Mouse (Mus musculus) hindbrain, embryonic 12.5 days (tissue): ENCODE measurements at regions not wholly inside any gene's neighbourhood (a gene's known extent, or its start where the extent isn't known, plus 50 kb on each side); places are given as distances from the start of the nearest gene placed in this dataset.

Experiments
- ATAC-seq: fragments of 200-750 bp; cut with Nextera tagmentation; 2 replicates; pipeline ENCODE4 v1.8.0; 2017; ENCODE audit warnings: moderate TSS enrichment; ENCODE audit not compliant: low FRiP score
- H3K27ac ChIP-seq: fragments of 300-500 bp; sonication (generic); 2 replicates; pipeline ENCODE4 v1.5.1; 2016; ENCODE audit warnings: mild to moderate bottlenecking
- H3K27me3 ChIP-seq: fragments of 300-500 bp; sonication (generic); 2 replicates; pipeline ENCODE4 v1.6.1; 2016; ENCODE audit warnings: mild to moderate bottlenecking
- H3K36me3 ChIP-seq: fragments of 300-500 bp; sonication (generic); 2 replicates; pipeline ENCODE4 v1.6.1; 2016; ENCODE audit warnings: mild to moderate bottlenecking
- H3K4me1 ChIP-seq: fragments of 300-500 bp; sonication (generic); 2 replicates; pipeline ENCODE4 v1.6.1; 2016
- H3K4me2 ChIP-seq: fragments of 300-500 bp; sonication (generic); replicated peaks from 2 replicates; pipeline ENCODE4 v1.6.1; 2016; ENCODE audit warnings: mild to moderate bottlenecking
- H3K4me3 ChIP-seq: fragments of 300-500 bp; sonication (generic); 2 replicates; pipeline ENCODE4 v1.5.1; 2016; ENCODE audit warnings: mild to moderate bottlenecking
- H3K9ac ChIP-seq: fragments of 300-500 bp; sonication (generic); 2 replicates; pipeline ENCODE4 v1.6.1; 2016; ENCODE audit warnings: mild to moderate bottlenecking, moderate library complexity
- H3K9me3 ChIP-seq: fragments of 300-500 bp; sonication (generic); replicated peaks from 2 replicates; pipeline ENCODE4 v1.6.1; 2016; ENCODE audit warnings: mild to moderate bottlenecking
- WGBS: fragments of 180-500 bp; shearing (Covaris S2); methylation state at CpG from one replicate; pipeline ENCODE4 v1.1.7; 2016; 5-methylcytosine and 5-hydroxymethylcytosine counted together

- Histone ChIP-seq H3K4me1 (no peaks in the 10 kb centered on the region), H3K4me3 (no peak overlapping the region), H3K9me3 (no peaks in the 10 kb centered on the region), H3K9ac (no peak overlapping the region), H3K36me3 (no peaks in the 10 kb centered on the region), H3K4me2 (no peak overlapping the region), H3K27ac (no peak overlapping the region), H3K27me3 (no peaks in the 10 kb centered on the region)
- 82% methylated on average over 15 of the region's 15 CpGs for WGBS
- no peak for ATAC-seq
Measured at GRCm38 (mm10) chr14:99641475-99642453, 343.3 kb downstream of the Klf5 start.

GRCm38 (mm10) chr14:99646323-99646722 is 347.8 kb downstream of the Klf5 start:
- 82% methylated on average over 3 of the region's 3 CpGs for WGBS
- no peak for ATAC-seq

GRCm38 (mm10) chr14:99674399-99674798 is 375.9 kb downstream of the Klf5 start:
- ATAC-seq: no peak
- no peak overlapping the region for H3K9ac ChIP-seq
- no peak overlapping the region for H3K27ac ChIP-seq
- no peaks in the 10 kb centered on the region for H3K9me3 ChIP-seq
- H3K27me3 ChIP-seq: no peaks in the 10 kb centered on the region
- H3K4me2 ChIP-seq: no peak overlapping the region
- H3K4me3 ChIP-seq: no peak overlapping the region
- H3K36me3 ChIP-seq: no peaks in the 10 kb centered on the region
- H3K4me1 ChIP-seq: no peaks in the 10 kb centered on the region
- 71% methylated on average over 3 of the region's 3 CpGs for WGBS

More at GRCm38 (mm10) chr14:99646323-99646722, 347.8 kb downstream of the Klf5 start:
- no peak overlapping the region for H3K27ac ChIP-seq
- no peak overlapping the region for H3K4me3 ChIP-seq
- H3K27me3 ChIP-seq: no peaks in the 10 kb centered on the region
- no peaks in the 10 kb centered on the region for H3K4me1 ChIP-seq
- no peaks in the 10 kb centered on the region for H3K36me3 ChIP-seq
- H3K9ac ChIP-seq: no peak overlapping the region
- no peaks in the 10 kb centered on the region for H3K9me3 ChIP-seq
- no peak overlapping the region for H3K4me2 ChIP-seq

GRCm38 (mm10) chr14:99687062-99687806 is 388.7 kb downstream of the Klf5 start:
- no peak for ATAC-seq
- no peaks in the 10 kb centered on the region for H3K9me3 ChIP-seq
- no peak overlapping the region for H3K9ac ChIP-seq
- H3K27ac ChIP-seq: no peak overlapping the region
- no peak overlapping the region for H3K4me3 ChIP-seq
- no peaks in the 10 kb centered on the region for H3K4me1 ChIP-seq
- WGBS: 87% methylated on average over 8 of the region's 8 CpGs
- H3K4me2 ChIP-seq: no peak overlapping the region
- no peaks in the 10 kb centered on the region for H3K36me3 ChIP-seq
- H3K27me3 ChIP-seq: no peaks in the 10 kb centered on the region

- Histone ChIP-seq H3K9me3 (no peaks in the 10 kb centered on the region), H3K4me2 (no peak overlapping the region), H3K27me3 (no peaks in the 10 kb centered on the region), H3K4me1 (no peaks in the 10 kb centered on the region), H3K9ac (no peak overlapping the region), H3K27ac (no peak overlapping the region), H3K4me3 (no peak overlapping the region), H3K36me3 (no peaks in the 10 kb centered on the region)
- no peak for ATAC-seq
- WGBS: 82% methylated on average over 4 of the region's 4 CpGs
Measured at GRCm38 (mm10) chr14:99688415-99688814, 389.9 kb downstream of the Klf5 start.

GRCm38 (mm10) chr14:99696301-99696700 is 397.8 kb downstream of the Klf5 start:
- Histone ChIP-seq H3K36me3 (no peaks in the 10 kb centered on the region), H3K27ac (no peak overlapping the region), H3K9ac (no peak overlapping the region), H3K4me2 (no peak overlapping the region), H3K27me3 (no peaks in the 10 kb centered on the region), H3K4me3 (no peak overlapping the region), H3K4me1 (no peaks in the 10 kb centered on the region), H3K9me3 (no peaks in the 10 kb centered on the region)
- 92% methylated on average over 7 of the region's 7 CpGs for WGBS
- ATAC-seq: no peak

GRCm38 (mm10) chr14:99699545-99699944 is 401.1 kb downstream of the Klf5 start:
- no peaks in the 10 kb centered on the region for H3K9me3 ChIP-seq
- no peak overlapping the region for H3K4me3 ChIP-seq
- no peak overlapping the region for H3K27ac ChIP-seq
- no peak for ATAC-seq
- no peak overlapping the region for H3K4me2 ChIP-seq
- no peak overlapping the region for H3K9ac ChIP-seq
- H3K36me3 ChIP-seq: no peaks in the 10 kb centered on the region
- 82% methylated on average over 2 of the region's 2 CpGs for WGBS
- H3K4me1 ChIP-seq: no peaks in the 10 kb centered on the region
- no peaks in the 10 kb centered on the region for H3K27me3 ChIP-seq

GRCm38 (mm10) chr14:99706004-99706403 is 407.5 kb downstream of the Klf5 start:
- H3K9ac ChIP-seq: no peak overlapping the region
- H3K4me3 ChIP-seq: no peak overlapping the region
- 87% methylated on average over 10 of the region's 10 CpGs for WGBS
- H3K4me2 ChIP-seq: no peak overlapping the region
- H3K27ac ChIP-seq: no peak overlapping the region
- H3K36me3 ChIP-seq: no peaks in the 10 kb centered on the region
- no peak for ATAC-seq
- H3K4me1 ChIP-seq: no peaks in the 10 kb centered on the region
- no peaks in the 10 kb centered on the region for H3K9me3 ChIP-seq
- H3K27me3 ChIP-seq: no peaks in the 10 kb centered on the region

- ATAC-seq: no peak
- no peak overlapping the region for H3K4me2 ChIP-seq
- H3K27ac ChIP-seq: no peak overlapping the region
- H3K36me3 ChIP-seq: no peaks in the 10 kb centered on the region
- H3K4me1 ChIP-seq: no peaks in the 10 kb centered on the region
- H3K27me3 ChIP-seq: no peaks in the 10 kb centered on the region
- WGBS: 87% methylated on average over 2 of the region's 2 CpGs
- no peaks in the 10 kb centered on the region for H3K9me3 ChIP-seq
- no peak overlapping the region for H3K9ac ChIP-seq
- H3K4me3 ChIP-seq: no peak overlapping the region
Measured at GRCm38 (mm10) chr14:99708066-99708465, 409.6 kb downstream of the Klf5 start.

GRCm38 (mm10) chr14:99709764-99710163 is 411.3 kb downstream of the Klf5 start:
- Histone ChIP-seq H3K27ac (no peak overlapping the region), H3K4me3 (no peak overlapping the region), H3K9ac (no peak overlapping the region), H3K27me3 (no peaks in the 10 kb centered on the region), H3K36me3 (no peaks in the 10 kb centered on the region), H3K4me1 (no peaks in the 10 kb centered on the region), H3K9me3 (no peaks in the 10 kb centered on the region), H3K4me2 (no peak overlapping the region)
- ATAC-seq: no peak
- WGBS: 40% methylated on average over 2 of the region's 2 CpGs

GRCm38 (mm10) chr14:99710656-99711177 is 412.2 kb downstream of the Klf5 start:
- no peak overlapping the region for H3K9ac ChIP-seq
- no peak for ATAC-seq
- no peaks in the 10 kb centered on the region for H3K27me3 ChIP-seq
- H3K36me3 ChIP-seq: no peaks in the 10 kb centered on the region
- H3K9me3 ChIP-seq: no peaks in the 10 kb centered on the region
- H3K27ac ChIP-seq: no peak overlapping the region
- H3K4me1 ChIP-seq: no peaks in the 10 kb centered on the region
- H3K4me2 ChIP-seq: no peak overlapping the region
- no peak overlapping the region for H3K4me3 ChIP-seq
- 91% methylated on average over 12 of the region's 12 CpGs for WGBS

GRCm38 (mm10) chr14:99712624-99713023 is 414.1 kb downstream of the Klf5 start:
- H3K4me1 ChIP-seq: no peaks in the 10 kb centered on the region
- no peak overlapping the region for H3K27ac ChIP-seq
- no peak overlapping the region for H3K4me2 ChIP-seq
- ATAC-seq: no peak
- no peaks in the 10 kb centered on the region for H3K36me3 ChIP-seq
- H3K27me3 ChIP-seq: no peaks in the 10 kb centered on the region
- no peak overlapping the region for H3K9ac ChIP-seq
- H3K4me3 ChIP-seq: no peak overlapping the region
- 85% methylated on average over 7 of the region's 7 CpGs for WGBS
- no peaks in the 10 kb centered on the region for H3K9me3 ChIP-seq
